Mouse (Mus musculus) midbrain, embryonic 12.5 days (tissue): ENCODE results near the gene Pofut2. TPM values are rescaled to one million over a fixed set of nuclear protein-coding genes. Genes with fewer than 3 reads are reported as not detected.

Experiments used
- ATAC-seq: fragments of 200-750 bp; cut with Nextera tagmentation; 2 replicates; pipeline ENCODE4 v1.8.0; 2017; ENCODE audit warnings: low read depth, moderate TSS enrichment, moderate library complexity; ENCODE audit not compliant: low FRiP score
- H3K27ac ChIP-seq: fragments of 300-500 bp; sonication (generic); replicated peaks from 2 replicates; pipeline ENCODE4 v1.5.1; 2016; ENCODE audit warnings: mild to moderate bottlenecking
- H3K27me3 ChIP-seq: fragments of 300-500 bp; sonication (generic); 2 replicates; pipeline ENCODE4 v1.6.1; 2016; ENCODE audit warnings: mild to moderate bottlenecking
- H3K36me3 ChIP-seq: fragments of 300-500 bp; sonication (generic); 2 replicates; pipeline ENCODE4 v1.6.1; 2016
- H3K4me1 ChIP-seq: fragments of 300-500 bp; sonication (generic); 2 replicates; pipeline ENCODE4 v1.6.1; 2016
- H3K4me2 ChIP-seq: fragments of 300-500 bp; sonication (generic); replicated peaks from 2 replicates; pipeline ENCODE4 v1.6.1; 2016; ENCODE audit warnings: mild to moderate bottlenecking, moderate library complexity
- H3K4me3 ChIP-seq: fragments of 300-500 bp; sonication (generic); 2 replicates; pipeline ENCODE4 v1.5.1; 2016; ENCODE audit warnings: mild to moderate bottlenecking
- H3K9ac ChIP-seq: fragments of 300-500 bp; sonication (generic); replicated peaks from 2 replicates; pipeline ENCODE4 v1.6.1; 2016; ENCODE audit warnings: mild to moderate bottlenecking, moderate library complexity
- H3K9me3 ChIP-seq: fragments of 300-500 bp; sonication (generic); 2 replicates; pipeline ENCODE4 v1.6.1; 2016; ENCODE audit warnings: mild to moderate bottlenecking
- WGBS: fragments of 180-500 bp; shearing (Covaris S2); methylation state at CpG from one replicate; pipeline ENCODE4 v1.1.7; 2016; 5-methylcytosine and 5-hydroxymethylcytosine counted together
- polyA plus RNA-seq: library from polyadenylated mRNA; unstranded; fragments of >200 nt; fragmentation: Nextera tagmentation; extraction: Ambion mirVana; gene quantifications from 2 replicates; pipeline ENCODE4 v1.2.1, GENCODE M21; 2016

The Pofut2 gene
- polyA plus RNA-seq, result 70.0 and 80.7 TPM in 2 replicates

- under 1% methylated on average over 81 of the region's 81 CpGs for WGBS
- H3K4me3 ChIP-seq, result peak within 1 kb of the TSS; percentile 80
- peak within 1 kb of the TSS; percentile 75 for H3K4me2 ChIP-seq
- peaks cover 15% of the 10 kb centered on the region for H3K4me1 ChIP-seq
- peak within 1 kb of the TSS; percentile 79 for H3K27ac ChIP-seq
- peak within 1 kb of the TSS; percentile 72 for H3K9ac ChIP-seq
- H3K27me3 ChIP-seq, result no peaks in the 10 kb centered on the region
- no peaks in the 10 kb centered on the region for H3K9me3 ChIP-seq
- ATAC-seq, result peak; percentile 99
- peaks cover 36% of the 10 kb centered on the region for H3K36me3 ChIP-seq
These were observed at the start of gene Pofut2 for GRCm38 (mm10) chr10:77258704-77259621. TSS of gene Pofut2 (plus strand) at chr10:77259218.

DNA sequence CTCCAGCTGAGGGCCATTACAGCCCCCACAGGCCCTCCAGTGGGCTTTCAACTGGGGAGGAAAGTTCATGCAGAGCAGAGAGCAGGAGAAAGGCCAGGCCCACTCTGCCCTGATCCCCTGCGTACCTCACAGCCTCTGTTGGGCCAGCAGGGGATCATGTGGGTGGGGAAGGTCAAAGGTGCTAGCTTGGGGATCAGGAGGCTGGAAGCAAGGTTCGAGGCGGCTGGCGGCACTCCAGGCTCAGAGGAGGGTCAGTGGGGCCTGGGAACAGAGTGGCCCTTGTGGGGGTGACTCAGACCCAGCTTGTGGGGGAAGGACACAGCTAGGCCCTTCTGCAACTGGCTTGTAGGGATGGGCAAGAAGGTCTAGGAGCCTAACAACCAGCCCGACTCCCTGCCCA, 49.8 kb upstream of the Pofut2 start:
- H3K27ac ChIP-seq, result no peak overlapping the region

DNA sequence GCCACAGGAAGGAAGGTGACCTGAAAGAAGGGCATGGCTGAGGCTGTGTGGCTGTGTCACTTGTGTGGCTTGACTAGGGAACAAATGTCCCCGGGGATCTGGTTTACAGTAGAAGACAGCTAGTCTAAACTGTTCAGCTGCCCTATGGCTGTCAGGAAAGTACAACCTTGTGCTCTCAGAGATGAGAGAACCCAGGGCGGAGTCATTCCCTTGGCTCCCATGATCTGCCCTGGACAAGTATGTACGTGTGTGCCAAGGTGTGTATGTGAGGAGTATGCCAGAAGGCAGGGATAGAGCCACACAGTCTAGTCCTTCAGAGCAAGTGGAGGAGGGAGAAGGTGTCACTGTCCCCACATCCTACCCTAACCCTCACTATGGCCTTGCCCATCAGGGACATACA, 48.4 kb upstream of the Pofut2 start:
- no peaks in the 10 kb centered on the region for H3K27me3 ChIP-seq
- H3K4me3 ChIP-seq, result no peak overlapping the region
- no peak overlapping the region for H3K4me2 ChIP-seq
- no peak for ATAC-seq
- no peaks in the 10 kb centered on the region for H3K9me3 ChIP-seq
- WGBS, result 95% methylated on average over 3 of the region's 3 CpGs
- no peak overlapping the region for H3K27ac ChIP-seq
- no peaks in the 10 kb centered on the region for H3K36me3 ChIP-seq
- H3K9ac ChIP-seq, result no peak overlapping the region
- 0 out of 2 replicates have a peak, but pooled peaks cover 5% of the 10 kb centered on the region for H3K4me1 ChIP-seq

More for the DNA sequence above, 49.8 kb upstream of the Pofut2 start:
- no peaks in the 10 kb centered on the region; the same call in 1 of the 2 replicates for H3K27me3 ChIP-seq
- 36% methylated on average over 5 of the region's 5 CpGs for WGBS
- H3K36me3 ChIP-seq, result no peaks in the 10 kb centered on the region
- no peaks in the 10 kb centered on the region for H3K9me3 ChIP-seq
- no peak overlapping the region for H3K9ac ChIP-seq
- no peak for ATAC-seq
- H3K4me3 ChIP-seq, result no peak overlapping the region
- peaks cover 13% of the 10 kb centered on the region for H3K4me1 ChIP-seq
- no peak overlapping the region for H3K4me2 ChIP-seq

DNA sequence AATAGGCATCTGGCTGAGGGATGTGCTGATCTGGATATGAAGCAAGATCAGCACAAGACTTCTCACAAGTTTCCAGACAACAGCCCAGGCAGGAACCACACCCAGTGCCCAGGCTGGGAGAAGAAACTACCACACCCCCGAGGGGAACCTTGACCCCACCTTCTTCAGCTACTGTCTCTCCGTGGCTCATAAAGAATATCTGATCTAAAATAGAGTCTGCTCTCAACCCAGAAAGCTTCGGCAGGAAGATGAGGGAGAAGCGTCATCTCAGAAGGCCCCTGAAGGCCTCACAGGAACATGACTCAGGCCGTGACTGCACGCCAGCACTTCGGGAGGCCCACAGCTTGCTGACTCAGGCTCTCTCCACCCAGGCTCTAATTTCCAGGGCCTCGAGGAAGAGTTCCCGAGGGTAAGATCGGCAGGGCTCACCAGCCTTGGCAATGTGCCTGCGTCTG, 47.9 kb upstream of the Pofut2 start:
- no peak overlapping the region for H3K4me3 ChIP-seq
- H3K4me2 ChIP-seq, result no peak overlapping the region
- WGBS, result 84% methylated on average over 11 of the region's 11 CpGs
- no peak overlapping the region for H3K27ac ChIP-seq
- no peak overlapping the region for H3K9ac ChIP-seq
- H3K9me3 ChIP-seq, result no peaks in the 10 kb centered on the region
- H3K4me1 ChIP-seq, result 0 out of 2 replicates have a peak, but pooled peaks cover 5% of the 10 kb centered on the region
- no peaks in the 10 kb centered on the region for H3K27me3 ChIP-seq
- ATAC-seq, result no peak
- H3K36me3 ChIP-seq, result no peaks in the 10 kb centered on the region

DNA sequence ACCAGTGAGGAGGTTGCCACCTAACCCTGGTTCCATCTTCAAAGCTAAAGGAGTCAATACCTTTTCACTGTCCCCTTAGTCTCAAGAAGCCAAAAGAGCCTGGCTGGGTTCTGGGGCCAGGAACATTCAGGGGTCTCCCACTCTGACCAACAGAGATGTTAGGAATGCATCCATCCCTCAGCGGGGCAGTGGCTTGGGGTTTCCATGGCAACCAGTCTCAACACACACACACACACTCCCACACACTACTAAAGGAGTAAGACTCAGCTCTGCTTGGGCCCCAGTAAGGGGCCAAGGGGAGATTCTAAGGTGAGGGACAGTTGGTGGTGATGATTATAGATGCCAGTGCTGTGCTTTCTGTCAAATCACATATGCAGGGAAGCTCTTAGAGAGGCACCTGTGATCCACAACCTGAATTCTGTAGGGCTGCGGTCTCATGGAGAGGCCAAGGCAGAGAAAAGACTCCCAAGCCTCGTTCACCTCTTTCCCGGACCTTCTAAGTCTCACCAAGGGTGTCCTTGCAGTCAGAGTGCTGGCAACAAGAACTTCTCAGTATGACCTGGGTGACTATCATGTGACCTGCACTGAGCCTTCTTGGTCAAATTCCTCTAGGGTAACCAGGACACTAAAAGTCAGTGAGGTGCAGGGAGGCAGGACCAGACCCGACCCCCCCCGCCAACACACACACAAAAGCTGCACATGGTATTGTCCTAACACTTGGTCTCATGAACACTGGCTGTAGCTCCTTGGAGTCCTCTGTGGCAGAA, 46.5 kb upstream of the Pofut2 start:
- Histone ChIP-seq H3K4me1 (0 out of 2 replicates have a peak, but pooled peaks cover 5% of the 10 kb centered on the region), H3K9ac (no peak overlapping the region), H3K27ac (no peak overlapping the region), H3K36me3 (no peaks in the 10 kb centered on the region), H3K27me3 (no peaks in the 10 kb centered on the region), H3K4me3 (no peak overlapping the region), H3K4me2 (no peak overlapping the region), H3K9me3 (no peaks in the 10 kb centered on the region)
- 78% methylated on average over 6 of the region's 6 CpGs for WGBS
- ATAC-seq, result no peak

DNA sequence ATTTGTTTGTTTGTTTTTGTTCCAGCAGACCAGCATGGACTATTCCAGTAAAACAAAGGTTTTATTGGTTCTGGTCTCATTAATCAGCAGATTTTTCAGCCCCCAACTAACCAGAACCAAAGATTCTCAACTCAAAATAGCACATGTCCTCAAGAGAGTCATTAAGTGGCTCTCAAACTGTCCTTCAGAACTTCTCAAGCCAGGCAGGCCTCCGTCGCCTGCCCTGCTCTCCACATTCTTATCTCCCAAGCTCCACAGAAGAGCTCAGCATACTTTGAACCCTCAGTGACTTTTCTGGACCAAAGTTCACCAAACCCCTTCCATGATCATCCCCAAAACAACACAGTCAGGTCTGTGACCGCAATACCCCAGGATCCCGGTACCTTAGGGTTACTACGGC, 45.5 kb upstream of the Pofut2 start:
- WGBS, result 96% methylated on average over 5 of the region's 5 CpGs
- no peak overlapping the region for H3K27ac ChIP-seq
- H3K9me3 ChIP-seq, result no peaks in the 10 kb centered on the region
- ATAC-seq, result no peak
- no peak overlapping the region for H3K4me3 ChIP-seq
- no peak overlapping the region for H3K9ac ChIP-seq
- no peaks in the 10 kb centered on the region for H3K36me3 ChIP-seq
- H3K27me3 ChIP-seq, result no peaks in the 10 kb centered on the region
- no peak overlapping the region for H3K4me2 ChIP-seq
- H3K4me1 ChIP-seq, result 0 out of 2 replicates have a peak, but pooled peaks cover 5% of the 10 kb centered on the region

DNA sequence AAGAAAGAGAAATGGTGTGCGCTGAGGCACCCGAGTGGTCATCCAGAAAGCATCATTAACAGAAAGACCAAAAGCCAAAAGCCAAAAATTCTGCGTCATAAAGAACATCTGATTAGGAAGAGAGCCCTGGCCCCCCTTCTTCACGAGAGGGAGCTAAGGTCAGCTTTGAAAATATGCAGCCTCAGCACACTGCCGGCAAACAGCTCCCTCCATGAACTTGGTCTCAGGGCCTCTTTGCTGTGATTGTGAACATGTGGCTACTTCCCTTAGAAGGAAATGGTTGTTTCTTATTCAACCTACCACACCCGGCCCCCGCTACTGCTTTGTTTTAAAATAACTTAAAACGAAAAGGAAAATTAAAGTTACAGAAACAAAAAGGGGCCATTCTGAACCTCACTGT, 44.4 kb upstream of the Pofut2 start:
- WGBS, result 81% methylated on average over 8 of the region's 8 CpGs
- Histone ChIP-seq H3K4me2 (no peak overlapping the region), H3K27ac (no peak overlapping the region), H3K36me3 (no peaks in the 10 kb centered on the region), H3K4me1 (0 out of 2 replicates have a peak, but pooled peaks cover 5% of the 10 kb centered on the region), H3K4me3 (no peak overlapping the region), H3K9me3 (no peaks in the 10 kb centered on the region), H3K9ac (no peak overlapping the region), H3K27me3 (no peaks in the 10 kb centered on the region)
- no peak for ATAC-seq

DNA sequence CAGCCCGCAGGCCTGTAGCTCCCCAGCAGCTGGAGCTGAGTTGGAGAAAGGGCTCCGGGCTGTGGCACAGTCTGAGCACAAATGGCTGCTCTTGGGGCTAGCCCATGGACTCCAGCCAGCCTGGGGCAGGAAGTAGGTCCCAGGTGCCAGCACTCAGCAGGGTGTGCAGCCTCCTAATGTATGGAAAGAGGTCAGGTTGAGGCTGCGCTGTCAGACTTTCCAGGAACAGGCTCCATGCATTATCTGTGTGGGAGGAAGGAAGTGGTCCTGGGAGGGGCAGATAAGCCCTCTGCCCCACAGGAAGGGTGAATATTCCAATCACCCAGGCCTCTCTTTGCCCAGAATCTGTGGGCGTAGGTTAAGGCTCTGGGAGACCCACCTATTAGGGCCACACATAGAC, 43.4 kb upstream of the Pofut2 start:
- H3K4me2 ChIP-seq, result no peak overlapping the region
- H3K4me3 ChIP-seq, result no peak overlapping the region
- no peaks in the 10 kb centered on the region for H3K27me3 ChIP-seq
- H3K4me1 ChIP-seq, result 0 out of 2 replicates have a peak, but pooled peaks cover 5% of the 10 kb centered on the region
- H3K36me3 ChIP-seq, result no peaks in the 10 kb centered on the region
- H3K27ac ChIP-seq, result no peak overlapping the region
- ATAC-seq, result no peak
- no peak overlapping the region for H3K9ac ChIP-seq
- WGBS, result 79% methylated on average over 4 of the region's 4 CpGs
- no peaks in the 10 kb centered on the region for H3K9me3 ChIP-seq

DNA sequence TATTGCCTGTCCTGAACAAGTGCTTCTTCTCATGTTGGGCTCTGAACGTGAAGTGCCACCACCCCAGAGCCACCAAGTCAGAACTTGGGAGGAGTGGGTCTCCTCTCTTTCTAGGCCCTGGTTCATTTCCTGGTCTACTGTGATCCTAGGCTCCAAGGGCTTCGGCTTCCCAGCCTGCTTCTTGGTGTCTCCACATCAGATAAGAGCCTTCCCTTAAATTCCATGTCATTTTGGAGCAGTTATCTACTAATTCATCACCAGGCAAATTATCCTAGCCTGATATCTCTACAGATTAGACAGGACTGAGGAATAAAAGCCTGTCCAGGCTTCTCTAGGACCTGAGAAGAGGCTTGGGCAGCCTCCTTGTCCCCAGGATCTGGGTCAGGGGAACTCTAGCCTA, 42.7 kb upstream of the Pofut2 start:
- no peak for ATAC-seq

GRCm38 (mm10) chr10:77217155-77217731, 41.8 kb upstream of the Pofut2 start:
- Histone ChIP-seq H3K4me2 (no peak overlapping the region), H3K9ac (no peak overlapping the region), H3K4me3 (no peak overlapping the region), H3K9me3 (no peaks in the 10 kb centered on the region), H3K27me3 (no peaks in the 10 kb centered on the region), H3K36me3 (no peaks in the 10 kb centered on the region), H3K4me1 (0 out of 2 replicates have a peak, but pooled peaks cover 3% of the 10 kb centered on the region), H3K27ac (no peak overlapping the region)
- ATAC-seq, result no peak
- WGBS, result 82% methylated on average over 6 of the region's 6 CpGs

More for the DNA sequence above, 42.7 kb upstream of the Pofut2 start:
- Histone ChIP-seq H3K4me3 (no peak overlapping the region), H3K9ac (no peak overlapping the region), H3K27me3 (no peaks in the 10 kb centered on the region), H3K36me3 (no peaks in the 10 kb centered on the region), H3K4me1 (0 out of 2 replicates have a peak, but pooled peaks cover 5% of the 10 kb centered on the region), H3K27ac (no peak overlapping the region), H3K4me2 (no peak overlapping the region), H3K9me3 (no peaks in the 10 kb centered on the region)
- 89% methylated on average over 2 of the region's 2 CpGs for WGBS

GRCm38 (mm10) chr10:77218059-77218458, 41.0 kb upstream of the Pofut2 start:
- H3K9ac ChIP-seq, result no peak overlapping the region
- ATAC-seq, result no peak
- no peaks in the 10 kb centered on the region for H3K36me3 ChIP-seq
- H3K4me2 ChIP-seq, result no peak overlapping the region
- no peaks in the 10 kb centered on the region for H3K27me3 ChIP-seq
- no peaks in the 10 kb centered on the region for H3K4me1 ChIP-seq
- H3K4me3 ChIP-seq, result no peak overlapping the region
- H3K9me3 ChIP-seq, result no peaks in the 10 kb centered on the region
- H3K27ac ChIP-seq, result no peak overlapping the region
- 91% methylated on average over 4 of the region's 4 CpGs for WGBS
